Mouse (Mus musculus) forebrain, embryonic 16.5 days (tissue): ENCODE measurements around the gene Foxo3. TPM values are rescaled to one million over a fixed set of nuclear protein-coding genes. Genes with fewer than 3 reads are reported as not detected.

Experiments
- ATAC-seq: fragments of 200-750 bp; cut with Nextera tagmentation; 2 replicates; pipeline ENCODE4 v1.8.0; 2017; ENCODE audit warnings: mild to moderate bottlenecking, moderate library complexity
- H3K27ac ChIP-seq: fragments of 300-500 bp; sonication (generic); 2 replicates; pipeline ENCODE4 v1.5.1; 2014; ENCODE audit warnings: low read length, control low read depth
- H3K27me3 ChIP-seq: fragments of 300-500 bp; sonication (generic); replicated peaks from 2 replicates; pipeline ENCODE4 v1.6.1; 2014; ENCODE audit warnings: low read length; ENCODE audit not compliant: control insufficient read depth, insufficient read depth
- H3K36me3 ChIP-seq: fragments of 300-500 bp; sonication (generic); 2 replicates; pipeline ENCODE4 v1.6.1; 2014; ENCODE audit not compliant: control insufficient read depth, insufficient read depth
- H3K4me1 ChIP-seq: fragments of 300-500 bp; sonication (generic); replicated peaks from 2 replicates; pipeline ENCODE4 v1.6.1; 2014; ENCODE audit warnings: low read length; ENCODE audit not compliant: control insufficient read depth, insufficient read depth
- H3K4me2 ChIP-seq: fragments of 300-500 bp; sonication (generic); 2 replicates; pipeline ENCODE4 v1.6.1; 2014; ENCODE audit warnings: mild to moderate bottlenecking, low read length, control low read depth
- H3K4me3 ChIP-seq: fragments of 300-500 bp; sonication (generic); replicated peaks from 2 replicates; pipeline ENCODE4 v1.5.1; 2014; ENCODE audit warnings: mild to moderate bottlenecking, low read length, control low read depth
- H3K9ac ChIP-seq: fragments of 300-500 bp; sonication (generic); replicated peaks from 2 replicates; pipeline ENCODE4 v1.6.1; 2014; ENCODE audit warnings: low read depth, low read length, control low read depth
- H3K9me3 ChIP-seq: fragments of 300-500 bp; sonication (generic); 2 replicates; pipeline ENCODE4 v1.6.1; 2016; ENCODE audit warnings: low read length; ENCODE audit not compliant: control insufficient read depth
- WGBS: fragments of 180-500 bp; shearing (Covaris S2); extraction: QIAGEN DNeasy Blood & Tissue Kit; methylation state at CpG from one replicate; pipeline ENCODE4 v1.1.7; 2014; 5-methylcytosine and 5-hydroxymethylcytosine counted together
- polyA plus RNA-seq: library from polyadenylated mRNA; unstranded; fragments of >200 nt; fragmentation: Nextera tagmentation; extraction: Ambion mirVana; gene quantifications from 2 replicates; pipeline ENCODE4 v1.2.1, GENCODE M21; 2015

Gene Foxo3
- polyA plus RNA-seq, 1 experiment from 2014 or later, result 4.8 TPM

DNA sequence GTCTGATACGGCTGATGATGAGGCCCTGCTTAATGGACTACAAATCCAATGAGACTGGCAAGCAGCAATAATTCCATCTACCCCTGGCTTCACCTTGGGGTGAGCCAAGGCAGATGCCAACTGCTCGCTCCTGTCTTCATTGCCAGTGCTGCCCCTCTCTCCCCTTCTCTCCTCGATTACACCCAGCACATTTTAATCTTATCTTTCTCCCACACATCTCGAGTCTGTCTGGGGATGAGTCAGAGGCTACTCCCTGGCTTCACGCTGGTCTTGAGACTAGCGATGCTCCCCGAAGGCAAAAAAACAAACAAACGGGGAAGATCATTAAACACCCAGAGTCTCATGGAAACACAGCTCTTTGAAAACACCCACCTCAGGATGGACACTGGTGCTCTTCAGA, 16.0 kb downstream of the Foxo3 start:
- Histone ChIP-seq H3K4me2 (no peak overlapping the region), H3K27me3 (no peaks in the 10 kb centered on the region), H3K27ac (no peak overlapping the region), H3K9me3 (no peaks in the 10 kb centered on the region), H3K4me3 (no peak overlapping the region), H3K9ac (no peak overlapping the region), H3K36me3 (no peaks in the 10 kb centered on the region), H3K4me1 (peaks cover 7% of the 10 kb centered on the region; the same call in 1 of the 2 replicates)
- 86% methylated on average over 8 of the region's 8 CpGs for WGBS
- ATAC-seq, result no peak

DNA sequence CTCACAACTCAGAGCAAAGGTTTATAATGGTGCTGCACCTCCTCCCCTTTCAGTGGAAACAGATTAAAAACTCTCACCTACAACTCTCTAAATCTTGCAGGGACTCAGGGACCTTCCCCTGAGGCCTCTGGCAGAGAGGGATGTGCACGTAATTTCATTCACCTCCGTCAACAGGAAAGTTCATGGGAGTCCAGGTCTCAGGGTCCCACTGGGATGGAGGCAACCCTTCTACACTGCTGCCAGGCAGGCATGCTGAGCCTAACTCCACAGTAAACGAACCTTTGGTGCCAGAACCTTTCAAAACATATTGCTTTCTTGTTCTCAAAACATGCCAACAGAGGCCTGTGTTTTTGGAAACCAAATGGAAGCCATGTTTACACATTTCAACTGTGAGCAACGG, 17.0 kb downstream of the Foxo3 start:
- WGBS, result 62% methylated on average over 4 of the region's 4 CpGs

DNA sequence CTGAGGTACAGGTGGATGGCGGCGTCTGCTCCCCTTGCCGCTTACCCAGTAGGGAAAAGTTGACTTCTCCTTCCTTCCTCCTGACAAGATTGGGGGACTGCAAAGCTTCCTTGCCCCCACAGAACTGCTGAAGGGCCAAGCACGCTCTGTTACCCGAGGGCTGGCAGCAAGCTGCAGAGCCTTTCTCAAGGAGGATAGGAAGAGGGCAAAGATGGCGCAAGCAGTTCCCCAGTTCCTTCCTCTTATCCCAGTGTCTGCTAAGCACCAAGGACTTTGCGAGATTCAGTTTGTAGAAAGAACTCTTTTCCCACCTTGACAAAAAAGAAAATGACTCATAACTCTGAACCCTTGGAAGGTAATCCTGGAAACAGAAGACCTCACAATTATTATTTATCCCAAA, 18.6 kb downstream of the Foxo3 start:
- WGBS, result 94% methylated on average over 7 of the region's 7 CpGs
- Histone ChIP-seq H3K9ac (no peak overlapping the region), H3K4me3 (no peak overlapping the region), H3K4me2 (no peak overlapping the region), H3K4me1 (peaks cover 7% of the 10 kb centered on the region; the same call in 1 of the 2 replicates), H3K27ac (no peak overlapping the region), H3K27me3 (no peaks in the 10 kb centered on the region), H3K9me3 (no peaks in the 10 kb centered on the region), H3K36me3 (no peaks in the 10 kb centered on the region)
- no peak for ATAC-seq

More for the DNA sequence above, 17.0 kb downstream of the Foxo3 start:
- ATAC-seq, result no peak
- no peaks in the 10 kb centered on the region for H3K36me3 ChIP-seq
- H3K4me1 ChIP-seq, result peaks cover 7% of the 10 kb centered on the region; the same call in 1 of the 2 replicates
- H3K9ac ChIP-seq, result no peak overlapping the region
- no peaks in the 10 kb centered on the region for H3K27me3 ChIP-seq
- H3K9me3 ChIP-seq, result no peaks in the 10 kb centered on the region
- no peak overlapping the region for H3K4me2 ChIP-seq
- H3K27ac ChIP-seq, result no peak overlapping the region
- no peak overlapping the region for H3K4me3 ChIP-seq

DNA sequence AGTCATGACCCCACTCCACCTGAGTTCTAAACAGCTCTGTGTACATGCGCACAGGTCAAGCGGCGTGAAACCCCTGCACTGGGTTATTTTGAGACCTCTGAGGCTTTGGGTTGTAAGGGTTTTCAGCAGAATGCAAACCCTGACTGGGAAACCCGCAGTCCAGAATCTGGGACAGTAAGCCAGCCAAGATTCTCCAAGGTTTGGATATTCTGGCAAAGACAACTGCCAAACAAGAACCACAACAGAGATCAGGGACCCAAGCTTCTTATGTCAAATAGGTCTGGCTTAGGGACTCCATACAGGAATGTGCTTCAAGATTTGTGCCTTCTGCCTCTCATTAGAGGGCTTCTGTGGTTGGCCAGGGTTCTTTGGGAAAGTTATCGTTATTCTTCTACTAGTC, 21.8 kb downstream of the Foxo3 start:
- Histone ChIP-seq H3K4me2 (no peak overlapping the region), H3K27ac (no peak overlapping the region), H3K9me3 (no peaks in the 10 kb centered on the region), H3K27me3 (no peaks in the 10 kb centered on the region), H3K4me1 (peaks cover 10% of the 10 kb centered on the region; the same call in 1 of the 2 replicates), H3K4me3 (no peak overlapping the region), H3K36me3 (no peaks in the 10 kb centered on the region), H3K9ac (no peak overlapping the region)
- 96% methylated on average over 5 of the region's 5 CpGs for WGBS
- no peak for ATAC-seq

DNA sequence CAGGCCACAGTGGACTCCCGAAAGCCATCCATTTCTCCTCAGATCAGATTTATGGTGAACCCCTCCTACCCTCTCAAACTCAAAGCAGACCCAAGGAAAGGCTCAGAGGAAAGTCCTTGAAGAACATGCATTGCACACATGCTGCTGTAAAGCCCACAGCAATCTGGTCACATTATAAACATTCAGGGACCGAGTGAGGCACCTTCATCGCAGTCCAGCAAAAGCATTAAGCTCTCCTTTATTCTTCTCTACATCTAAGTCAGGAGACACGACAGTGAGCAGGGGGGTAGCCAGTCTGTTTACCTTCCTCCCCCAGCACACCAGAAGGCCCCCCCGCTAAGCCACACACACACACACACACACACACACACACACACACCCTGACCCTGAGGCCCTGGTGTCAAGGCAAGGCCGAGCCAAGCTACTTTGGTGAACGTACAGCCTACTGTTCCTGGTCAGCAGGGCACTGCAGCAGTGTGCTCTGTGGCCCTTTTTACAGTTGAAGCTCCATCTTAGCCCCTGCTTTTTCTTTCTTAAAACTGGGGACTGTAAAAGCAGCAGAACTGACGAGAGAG, 24.7 kb downstream of the Foxo3 start:
- peaks cover 4% of the 10 kb centered on the region; the same call in 1 of the 2 replicates for H3K4me1 ChIP-seq
- H3K27ac ChIP-seq, result no peak overlapping the region
- no peaks in the 10 kb centered on the region for H3K27me3 ChIP-seq
- H3K9me3 ChIP-seq, result no peaks in the 10 kb centered on the region
- H3K4me3 ChIP-seq, result no peak overlapping the region
- H3K36me3 ChIP-seq, result no peaks in the 10 kb centered on the region
- 44% methylated on average over 8 of the region's 8 CpGs for WGBS
- ATAC-seq, result no peak
- no peak overlapping the region for H3K4me2 ChIP-seq
- no peak overlapping the region for H3K9ac ChIP-seq

DNA sequence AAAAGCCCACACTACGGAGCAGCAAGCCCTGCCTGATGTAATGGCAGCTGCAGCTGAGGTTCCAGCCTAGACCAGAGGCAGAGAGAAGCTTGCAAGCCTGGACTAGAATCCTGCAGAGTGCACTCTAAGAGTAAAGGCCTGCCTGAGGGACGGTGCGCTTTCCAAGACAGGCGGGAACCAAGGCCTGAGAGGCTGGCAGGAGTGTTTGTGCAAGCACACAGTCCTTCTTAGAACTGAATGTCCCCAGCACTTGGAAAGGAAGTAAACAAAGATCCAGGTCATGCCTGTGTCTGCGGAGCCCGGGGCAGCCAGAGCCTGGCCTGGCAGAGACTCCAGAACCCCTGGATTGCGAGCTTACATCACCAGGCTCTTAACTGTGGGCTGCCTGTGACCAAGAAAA, 25.4 kb downstream of the Foxo3 start:
- no peak overlapping the region for H3K4me3 ChIP-seq
- WGBS, result 42% methylated on average over 7 of the region's 7 CpGs
- no peaks in the 10 kb centered on the region for H3K9me3 ChIP-seq
- H3K27me3 ChIP-seq, result no peaks in the 10 kb centered on the region
- peak; percentile 57; the same call in 1 of the 2 replicates for ATAC-seq
- no peaks in the 10 kb centered on the region for H3K36me3 ChIP-seq
- H3K4me2 ChIP-seq, result no peak overlapping the region
- H3K27ac ChIP-seq, result no peak overlapping the region
- peaks cover 4% of the 10 kb centered on the region; the same call in 1 of the 2 replicates for H3K4me1 ChIP-seq
- H3K9ac ChIP-seq, result no peak overlapping the region

DNA sequence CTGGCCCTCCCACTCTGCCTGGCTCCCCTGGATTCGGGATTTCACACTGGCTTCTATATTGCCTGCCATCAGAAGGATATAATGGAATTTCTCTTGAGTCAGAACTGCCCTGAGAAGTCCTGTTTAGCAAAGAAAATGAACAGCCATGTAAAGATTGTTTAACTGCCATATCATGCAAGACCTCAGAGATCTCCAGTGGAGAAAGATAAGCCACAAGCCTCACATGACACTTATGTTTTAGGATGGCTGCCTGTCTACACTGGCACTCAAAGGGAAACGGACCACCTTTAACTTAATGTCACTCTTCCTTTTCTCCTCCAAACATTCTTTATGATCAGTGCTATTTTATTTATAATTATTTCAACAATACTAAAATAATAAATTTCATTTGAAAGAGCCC, 26.6 kb downstream of the Foxo3 start:
- WGBS, result 85% methylated on average over 2 of the region's 2 CpGs
- no peak overlapping the region for H3K4me2 ChIP-seq

DNA sequence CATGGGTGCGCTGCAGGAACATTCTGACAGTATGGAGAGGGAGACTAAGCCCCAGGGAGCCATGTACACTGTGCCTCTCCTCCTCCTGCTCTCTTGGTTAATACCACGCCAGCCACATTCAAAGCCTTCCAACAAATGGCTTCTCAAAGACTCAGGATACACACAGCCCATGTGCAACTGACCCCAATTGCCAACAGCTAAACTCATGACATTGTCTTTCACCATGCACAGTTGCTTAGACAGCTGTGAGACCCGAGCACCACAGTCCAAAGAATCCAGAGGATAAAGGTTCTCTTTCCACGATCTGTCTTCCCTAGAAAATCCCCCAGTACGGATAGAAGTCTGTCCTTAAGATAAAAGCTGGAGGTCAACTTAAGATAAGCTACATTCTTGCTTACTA, 27.9 kb downstream of the Foxo3 start:
- WGBS, result 73% methylated on average over 5 of the region's 5 CpGs
- Histone ChIP-seq H3K4me2 (no peak overlapping the region), H3K27me3 (no peaks in the 10 kb centered on the region), H3K9ac (no peak overlapping the region), H3K36me3 (no peaks in the 10 kb centered on the region), H3K27ac (no peak overlapping the region), H3K4me1 (peaks cover 4% of the 10 kb centered on the region; the same call in 1 of the 2 replicates), H3K4me3 (no peak overlapping the region), H3K9me3 (no peaks in the 10 kb centered on the region)
- ATAC-seq, result no peak

More for the DNA sequence above, 26.6 kb downstream of the Foxo3 start:
- peaks cover 4% of the 10 kb centered on the region; the same call in 1 of the 2 replicates for H3K4me1 ChIP-seq
- H3K9ac ChIP-seq, result no peak overlapping the region
- no peaks in the 10 kb centered on the region for H3K27me3 ChIP-seq
- no peak overlapping the region for H3K27ac ChIP-seq
- H3K9me3 ChIP-seq, result no peaks in the 10 kb centered on the region
- ATAC-seq, result no peak
- H3K4me3 ChIP-seq, result no peak overlapping the region
- H3K36me3 ChIP-seq, result no peaks in the 10 kb centered on the region

DNA sequence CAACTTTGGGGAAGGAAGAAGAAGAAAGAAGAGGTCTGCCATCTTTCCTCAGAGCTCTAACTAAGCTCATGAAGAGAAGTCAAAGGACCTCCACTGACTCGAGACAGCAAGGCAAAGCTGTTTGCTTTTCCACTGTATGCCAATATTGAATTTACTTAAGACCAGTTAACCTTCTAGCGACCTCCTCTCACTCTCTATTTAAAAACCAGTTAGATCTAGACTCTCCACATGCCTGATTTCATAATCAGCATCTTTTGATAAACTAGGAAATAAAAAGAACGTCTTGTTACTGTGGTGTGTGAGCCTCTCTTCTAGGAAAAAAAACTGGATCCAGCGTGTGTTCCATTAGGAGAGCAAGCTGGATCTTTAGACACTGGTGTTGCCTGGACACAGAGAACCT, 28.4 kb downstream of the Foxo3 start:
- no peak for ATAC-seq
- Histone ChIP-seq H3K4me2 (no peak overlapping the region), H3K36me3 (no peaks in the 10 kb centered on the region), H3K27me3 (no peaks in the 10 kb centered on the region), H3K27ac (no peak overlapping the region), H3K9me3 (no peaks in the 10 kb centered on the region), H3K4me3 (no peak overlapping the region), H3K9ac (no peak overlapping the region), H3K4me1 (peaks cover 4% of the 10 kb centered on the region; the same call in 1 of the 2 replicates)
- WGBS, result 69% methylated on average over 4 of the region's 4 CpGs
